Mouse (Mus musculus): Measurements from ENCODE around the gene Ncbp3. TPM values are rescaled to one million over a fixed set of nuclear protein-coding genes. Genes with fewer than 3 reads are reported as not detected.

Ncbp3 gene
- polyA plus RNA-seq, 1 experiment = 3.5 TPM

GRCm38 (mm10) chr11:73061413-73061812 is 13.8 kb downstream of the Ncbp3 start:
- H3K4me3 ChIP-seq = no peak overlapping the region
- H3K27me3 ChIP-seq (ENCODE audit: control insufficient read depth, insufficient read depth, insufficient read length) = no peaks in the 10 kb centered on the region
- peaks cover 22% of the 10 kb centered on the region for H3K36me3 ChIP-seq (ENCODE audit: control insufficient read depth, insufficient read depth)
- no peak overlapping the region for H3K4me2 ChIP-seq (ENCODE audit: low read depth)
- no peak for TF ChIP-seq POLR2A (IDR thresholded peaks at IDR 0.05; ENCODE audit: insufficient read length, low read depth)
- no peak for TF ChIP-seq POLR2AphosphoS2 (IDR thresholded peaks at IDR 0.05; ENCODE audit: insufficient read length, low read depth)
- no peak for TF ChIP-seq TCF12 (IDR thresholded peaks at IDR 0.05; ENCODE audit: insufficient read depth, poor library complexity, severe bottlenecking)
- TF ChIP-seq USF1 (IDR thresholded peaks at IDR 0.05; ENCODE audit: low read depth) = no peak
- TF ChIP-seq CEBPB (IDR thresholded peaks at IDR 0.05; ENCODE audit: insufficient read depth, poor library complexity, severe bottlenecking) = no peak
- no peak for TF ChIP-seq MAX (IDR thresholded peaks at IDR 0.05; ENCODE audit: low read depth)
- no peak for TF ChIP-seq E2F4 (IDR thresholded peaks at IDR 0.05; ENCODE audit: insufficient read depth)
- TF ChIP-seq REST (IDR thresholded peaks at IDR 0.05; ENCODE audit: insufficient read depth, insufficient read length) = no peak
- TF ChIP-seq SRF (IDR thresholded peaks at IDR 0.05; ENCODE audit: control insufficient read depth, insufficient read length, low read depth) = no peak
- no peak for TF ChIP-seq TCF3 (IDR thresholded peaks at IDR 0.05; ENCODE audit: insufficient read length, low read depth)
- H3K79me2 ChIP-seq (ENCODE audit: control insufficient read depth, insufficient read depth) = peaks cover 12% of the 10 kb centered on the region
- H3ac ChIP-seq (ENCODE audit: control insufficient read depth, insufficient read length) = no peak overlapping the region

GRCm38 (mm10) chr11:73071839-73072238 is 24.3 kb downstream of the Ncbp3 start:
- no peaks in the 10 kb centered on the region for H3K27me3 ChIP-seq (ENCODE audit: control insufficient read depth, insufficient read depth, insufficient read length)
- H3K4me2 ChIP-seq (ENCODE audit: low read depth) = no peak overlapping the region
- H3K79me2 ChIP-seq (ENCODE audit: control insufficient read depth, insufficient read depth) = no peaks in the 10 kb centered on the region
- no peak overlapping the region for H3ac ChIP-seq (ENCODE audit: control insufficient read depth, insufficient read length)
- H3K4me3 ChIP-seq = no peak overlapping the region
- TF ChIP-seq MAX (IDR thresholded peaks at IDR 0.05; ENCODE audit: low read depth) = no peak
- TF ChIP-seq TCF3 (IDR thresholded peaks at IDR 0.05; ENCODE audit: insufficient read length, low read depth) = no peak
- TF ChIP-seq E2F4 (IDR thresholded peaks at IDR 0.05; ENCODE audit: insufficient read depth) = no peak
- no peak for TF ChIP-seq MYOG (IDR thresholded peaks at IDR 0.05; ENCODE audit: control insufficient read depth in 1 of 3, insufficient read depth in 1 of 3, insufficient read length in 2 of 3, low read depth in 2 of 3)
- no peak for TF ChIP-seq USF1 (IDR thresholded peaks at IDR 0.05; ENCODE audit: low read depth)
- no peak for TF ChIP-seq MYOD1 (IDR thresholded peaks at IDR 0.05; ENCODE audit: control insufficient read depth in 1 of 3, insufficient read length in 2 of 3, low read depth in 2 of 3)
- TF ChIP-seq CEBPB (IDR thresholded peaks at IDR 0.05; ENCODE audit: insufficient read depth, poor library complexity, severe bottlenecking) = no peak
- TF ChIP-seq REST (IDR thresholded peaks at IDR 0.05; ENCODE audit: insufficient read depth, insufficient read length) = no peak
- no peak for TF ChIP-seq POLR2A (IDR thresholded peaks at IDR 0.05; ENCODE audit: insufficient read length, low read depth)
- no peak for TF ChIP-seq TCF12 (IDR thresholded peaks at IDR 0.05; ENCODE audit: insufficient read depth, poor library complexity, severe bottlenecking)
- peaks cover 31% of the 10 kb centered on the region for H3K36me3 ChIP-seq (ENCODE audit: control insufficient read depth, insufficient read depth)

- H3K36me3 ChIP-seq (ENCODE audit: control insufficient read depth, insufficient read depth) = peaks cover 35% of the 10 kb centered on the region
- TF ChIP-seq MAX (IDR thresholded peaks at IDR 0.05; ENCODE audit: low read depth) (no peak), POLR2A (IDR thresholded peaks at IDR 0.05; ENCODE audit: insufficient read length, low read depth) (no peak), E2F4 (IDR thresholded peaks at IDR 0.05; ENCODE audit: insufficient read depth) (no peak), CEBPB (IDR thresholded peaks at IDR 0.05; ENCODE audit: insufficient read depth, poor library complexity, severe bottlenecking) (no peak), TCF12 (IDR thresholded peaks at IDR 0.05; ENCODE audit: insufficient read depth, poor library complexity, severe bottlenecking) (no peak), POLR2AphosphoS2 (IDR thresholded peaks at IDR 0.05; ENCODE audit: insufficient read length, low read depth) (no peak), MYOG (IDR thresholded peaks at IDR 0.05; ENCODE audit: control insufficient read depth in 1 of 3, insufficient read depth in 1 of 3, insufficient read length in 2 of 3, low read depth in 2 of 3) (no peak), TCF3 (IDR thresholded peaks at IDR 0.05; ENCODE audit: insufficient read length, low read depth) (no peak), SRF (IDR thresholded peaks at IDR 0.05; ENCODE audit: control insufficient read depth, insufficient read length, low read depth) (no peak)
- H3K4me2 ChIP-seq (ENCODE audit: low read depth) = no peak overlapping the region
- no peak overlapping the region for H3ac ChIP-seq (ENCODE audit: control insufficient read depth, insufficient read length)
- no peaks in the 10 kb centered on the region for H3K27me3 ChIP-seq (ENCODE audit: control insufficient read depth, insufficient read depth, insufficient read length)
- H3K4me3 ChIP-seq = no peak overlapping the region
- H3K79me2 ChIP-seq (ENCODE audit: control insufficient read depth, insufficient read depth) = no peaks in the 10 kb centered on the region
Observed at GRCm38 (mm10) chr11:73076295-73076694, 28.7 kb downstream of the Ncbp3 start.

GRCm38 (mm10) chr11:73076733-73077132 is 29.1 kb downstream of the Ncbp3 start:
- no peaks in the 10 kb centered on the region for H3K27me3 ChIP-seq (ENCODE audit: control insufficient read depth, insufficient read depth, insufficient read length)
- H3K4me2 ChIP-seq (ENCODE audit: low read depth) = no peak overlapping the region
- no peak overlapping the region for H3K4me3 ChIP-seq
- peaks cover 35% of the 10 kb centered on the region for H3K36me3 ChIP-seq (ENCODE audit: control insufficient read depth, insufficient read depth)
- no peak overlapping the region for H3ac ChIP-seq (ENCODE audit: control insufficient read depth, insufficient read length)
- no peaks in the 10 kb centered on the region for H3K79me2 ChIP-seq (ENCODE audit: control insufficient read depth, insufficient read depth)
- no peak for TF ChIP-seq TCF12 (IDR thresholded peaks at IDR 0.05; ENCODE audit: insufficient read depth, poor library complexity, severe bottlenecking)

- H3K4me3 ChIP-seq = no peak overlapping the region
- H3K27me3 ChIP-seq (ENCODE audit: control insufficient read depth, insufficient read depth, insufficient read length) = no peaks in the 10 kb centered on the region
- no peaks in the 10 kb centered on the region for H3K79me2 ChIP-seq (ENCODE audit: control insufficient read depth, insufficient read depth)
- H3K4me2 ChIP-seq (ENCODE audit: low read depth) = no peak overlapping the region
- no peak for TF ChIP-seq REST (IDR thresholded peaks at IDR 0.05; ENCODE audit: insufficient read depth, insufficient read length)
- no peak for TF ChIP-seq POLR2AphosphoS2 (IDR thresholded peaks at IDR 0.05; ENCODE audit: insufficient read length, low read depth)
- no peak for TF ChIP-seq TCF3 (IDR thresholded peaks at IDR 0.05; ENCODE audit: insufficient read length, low read depth)
- TF ChIP-seq MYOG (IDR thresholded peaks at IDR 0.05; ENCODE audit: control insufficient read depth in 1 of 3, insufficient read depth in 1 of 3, insufficient read length in 2 of 3, low read depth in 2 of 3) = no peak
- TF ChIP-seq TCF12 (IDR thresholded peaks at IDR 0.05; ENCODE audit: insufficient read depth, poor library complexity, severe bottlenecking) = no peak
- no peak for TF ChIP-seq SRF (IDR thresholded peaks at IDR 0.05; ENCODE audit: control insufficient read depth, insufficient read length, low read depth)
- TF ChIP-seq E2F4 (IDR thresholded peaks at IDR 0.05; ENCODE audit: insufficient read depth) = no peak
- TF ChIP-seq MYOD1 (IDR thresholded peaks at IDR 0.05; ENCODE audit: control insufficient read depth in 1 of 3, insufficient read length in 2 of 3, low read depth in 2 of 3) = no peak
- no peak for TF ChIP-seq CEBPB (IDR thresholded peaks at IDR 0.05; ENCODE audit: insufficient read depth, poor library complexity, severe bottlenecking)
- TF ChIP-seq MAX (IDR thresholded peaks at IDR 0.05; ENCODE audit: low read depth) = no peak
- TF ChIP-seq POLR2A (IDR thresholded peaks at IDR 0.05; ENCODE audit: insufficient read length, low read depth) = no peak
- no peak for TF ChIP-seq USF1 (IDR thresholded peaks at IDR 0.05; ENCODE audit: low read depth)
- H3ac ChIP-seq (ENCODE audit: control insufficient read depth, insufficient read length) = no peak overlapping the region
- peaks cover 35% of the 10 kb centered on the region for H3K36me3 ChIP-seq (ENCODE audit: control insufficient read depth, insufficient read depth)
Observed at GRCm38 (mm10) chr11:73077211-73077720, 29.7 kb downstream of the Ncbp3 start.
